Mouse (Mus musculus) heart, adult 2 months (tissue): Measurements from ENCODE around the gene Camkmt.

ENCODE experiments used
- CTCF ChIP-seq: fragments of 200-600 bp; IDR thresholded peaks from 2 replicates; pipeline ENCODE4 v1.8.1; 2022; ENCODE audit warnings: antibody characterized with exemption, mild to moderate bottlenecking, moderate library complexity
- POLR2A ChIP-seq: fragments of 200-500 bp; IDR thresholded peaks from 2 replicates; pipeline ENCODE4 v1.6.1; 2011; ENCODE audit warnings: mild to moderate bottlenecking, low read depth, low read length, control low read depth; ENCODE audit not compliant: insufficient read depth

GRCm38 (mm10) chr17:85328901-85329300 lies 238.5 kb downstream of the Camkmt start:
- TF ChIP-seq CTCF (no peak), POLR2A (no peak)
